Mouse (Mus musculus): ENCODE results near the gene Zbtb16. TPM values are rescaled to one million over a fixed set of nuclear protein-coding genes. Genes with fewer than 3 reads are reported as not detected.

The Zbtb16 gene
- total and polyA plus RNA-seq, 3 experiments: 0.34 to 3.0 (median 0.90) TPM

DNA sequence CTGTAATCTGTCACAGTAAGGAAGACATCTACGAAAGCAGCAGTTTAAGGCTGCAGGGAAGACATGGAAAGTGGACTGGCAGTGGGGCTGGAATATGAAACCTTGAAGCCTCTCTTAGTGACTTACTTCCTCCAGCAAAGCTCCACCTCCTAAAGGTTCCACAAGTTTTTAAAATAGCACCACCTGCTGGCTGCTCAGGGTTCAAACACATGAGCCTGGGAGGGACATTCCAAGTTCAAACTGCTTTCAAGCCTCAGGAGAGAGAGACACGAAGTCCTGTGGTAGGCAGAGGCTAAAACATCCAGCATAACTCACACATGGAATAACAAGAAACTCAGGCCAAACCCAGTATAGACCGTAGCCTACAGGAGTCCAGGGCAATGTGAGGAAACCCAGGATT, 191.6 kb downstream of the Zbtb16 start:
- Histone ChIP-seq H3K27ac (ENCODE audit: insufficient read depth, low read depth) (no peak overlapping the region), H3K4me1 (ENCODE audit: control insufficient read depth in 1 of 2, insufficient read depth in 2 of 2) (peaks cover 0 to 6% of the 10 kb centered on the region in 2 experiments; a peak in 2 of 4 replicates), H3K79me2 (replicated peaks; ENCODE audit: control insufficient read depth, extremely low read depth, insufficient read depth, poor library complexity, severe bottlenecking) (no peaks in the 10 kb centered on the region), H3K4me2 (ENCODE audit: insufficient read depth, low read depth, poor library complexity, severe bottlenecking) (no peak overlapping the region), H3K4me3 (replicated peaks in 1 of 3; ENCODE audit: low read depth in 2 of 3, low read length in 2 of 3, poor library complexity in 1 of 3) (no peak overlapping the region), H3K9me3 (replicated peaks; ENCODE audit: low read length) (peaks cover 15% of the 10 kb centered on the region), H3K9ac (ENCODE audit: insufficient read depth, low read depth) (no peak overlapping the region), H3K27me3 (replicated peaks) (peaks cover 13% of the 10 kb centered on the region), H3K36me3 (replicated peaks in 1 of 2; ENCODE audit: control insufficient read depth in 1 of 2, insufficient read depth in 1 of 2, low read length in 1 of 2) (no peaks in the 10 kb centered on the region)
- peak in 1 of 2 experiments; percentile 21; a peak in 1 of 4 replicates for TF ChIP-seq CTCF (conservative IDR thresholded peaks at IDR 0.05 in 1 of 2, IDR thresholded peaks at IDR 0.05 in 1 of 2; ENCODE audit: low read depth in 2 of 2, low read length in 2 of 2)
- TF ChIP-seq RCOR1 (conservative IDR thresholded peaks at IDR 0.05; ENCODE audit: low read depth, low read length): no peak
- no peak for TF ChIP-seq MAZ (IDR thresholded peaks at IDR 0.05; ENCODE audit: low read depth, low read length)
- no peak for DNase-seq (ENCODE audit: extremely low read depth)
- dilution Hi-C loops (cut with MboI; ENCODE audit: extremely low pct_ligation_motif_present, extremely low pct_unique_long_range_greater_than_20kb, low sequenced_read_pairs): no loop called here
- in situ Hi-C loops (cut with MboI; ENCODE audit: low pct_ligation_motif_present, low pct_unique_long_range_greater_than_20kb, low sequenced_read_pairs): loop anchor here (5.0 to 25.0 kb wide), 3 partner anchors 250 to 843 kb away; partner anchors contain the start of genes Htr3b and Ttc12

DNA sequence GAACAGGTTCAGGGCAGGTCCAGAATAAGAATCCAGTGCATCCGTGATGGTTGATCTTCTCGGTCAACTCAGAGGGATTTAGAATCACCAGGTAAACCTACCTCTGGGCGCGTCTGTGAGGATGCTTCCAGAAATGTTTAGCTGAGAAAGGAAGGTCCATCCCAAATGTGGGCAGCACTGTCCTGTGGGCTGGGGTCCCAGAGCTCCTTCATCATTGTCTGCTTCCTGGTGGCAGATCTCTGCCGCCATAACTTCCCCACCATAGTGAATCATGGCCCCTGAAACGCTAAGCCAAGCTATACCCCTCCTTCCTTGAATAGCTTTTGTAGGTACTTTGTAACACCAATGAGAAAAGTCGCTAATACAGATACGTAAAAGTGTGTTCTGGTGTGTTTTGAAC, 194.4 kb downstream of the Zbtb16 start:
- peaks cover 15% of the 10 kb centered on the region for H3K9me3 ChIP-seq (replicated peaks; ENCODE audit: low read length)
- 0 out of 4 replicates have a peak, but pooled peaks cover 0 to 3% of the 10 kb centered on the region in 2 experiments for H3K4me1 ChIP-seq (ENCODE audit: control insufficient read depth in 1 of 2, insufficient read depth in 2 of 2)
- H3K4me3 ChIP-seq (replicated peaks in 1 of 3; ENCODE audit: low read depth in 2 of 3, low read length in 2 of 3, poor library complexity in 1 of 3): no peak overlapping the region
- H3K27me3 ChIP-seq (replicated peaks): peaks cover 33% of the 10 kb centered on the region
- dilution Hi-C loops (cut with MboI; ENCODE audit: extremely low pct_ligation_motif_present, extremely low pct_unique_long_range_greater_than_20kb, low sequenced_read_pairs): no loop called here
- TF ChIP-seq MYC (IDR thresholded peaks at IDR 0.05; ENCODE audit: low read depth, low read length) (no peak), GABPA (IDR thresholded peaks at IDR 0.05; ENCODE audit: insufficient replicate concordance, low read depth, low read length) (no peak), UBTF (IDR thresholded peaks at IDR 0.05; ENCODE audit: low read depth, low read length) (no peak), MXI1 (IDR thresholded peaks at IDR 0.05; ENCODE audit: low read depth, low read length) (no peak), MAX (IDR thresholded peaks at IDR 0.05; ENCODE audit: low read length) (no peak), ZC3H11A (IDR thresholded peaks at IDR 0.05; ENCODE audit: low read depth, low read length) (no peak), NELFE (IDR thresholded peaks at IDR 0.05; ENCODE audit: low read depth, low read length) (no peak), TBP (conservative IDR thresholded peaks at IDR 0.05; ENCODE audit: low read depth, low read length) (no peak)
- no peak overlapping the region for H3K4me2 ChIP-seq (ENCODE audit: insufficient read depth, low read depth, poor library complexity, severe bottlenecking)
- H3K9ac ChIP-seq (ENCODE audit: insufficient read depth, low read depth): no peak overlapping the region
- in situ Hi-C loops (cut with MboI; ENCODE audit: low pct_ligation_motif_present, low pct_unique_long_range_greater_than_20kb, low sequenced_read_pairs): loop anchor here (5.0 to 25.0 kb wide), 3 partner anchors 253 to 846 kb away; partner anchors contain the start of genes Htr3b and Ttc12
- H3K27ac ChIP-seq (ENCODE audit: insufficient read depth, low read depth): no peak overlapping the region
- H3K79me2 ChIP-seq (replicated peaks; ENCODE audit: control insufficient read depth, extremely low read depth, insufficient read depth, poor library complexity, severe bottlenecking): no peaks in the 10 kb centered on the region
- no peak for DNase-seq (ENCODE audit: extremely low read depth)
- H3K36me3 ChIP-seq (replicated peaks in 1 of 2; ENCODE audit: control insufficient read depth in 1 of 2, insufficient read depth in 1 of 2, low read length in 1 of 2): no peaks in the 10 kb centered on the region

DNA sequence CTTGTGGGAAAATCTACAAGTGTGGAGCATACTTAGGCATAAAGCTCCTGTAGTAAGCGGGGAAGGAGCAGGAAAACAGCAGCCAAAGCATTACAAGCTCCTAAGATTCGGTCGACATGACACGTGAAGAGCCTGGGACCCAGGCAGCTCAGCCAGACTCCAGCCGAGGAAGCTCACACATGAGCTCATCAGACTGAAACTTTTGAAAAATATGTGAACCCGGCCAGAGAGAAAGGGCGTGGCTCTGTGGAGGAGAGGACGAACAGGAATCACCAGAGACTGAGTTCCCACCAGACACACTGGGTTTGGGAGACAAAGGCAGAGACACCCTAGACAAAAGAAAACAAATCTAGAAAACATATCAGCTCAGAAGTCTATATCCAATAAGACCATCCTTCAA, 195.1 kb downstream of the Zbtb16 start:
- Histone ChIP-seq H3K4me2 (ENCODE audit: insufficient read depth, low read depth, poor library complexity, severe bottlenecking) (no peak overlapping the region), H3K27ac (ENCODE audit: insufficient read depth, low read depth) (no peak overlapping the region), H3K27me3 (replicated peaks) (peaks cover 40% of the 10 kb centered on the region), H3K9ac (ENCODE audit: insufficient read depth, low read depth) (no peak overlapping the region), H3K4me3 (replicated peaks in 1 of 3; ENCODE audit: low read depth in 2 of 3, low read length in 2 of 3, poor library complexity in 1 of 3) (no peak overlapping the region), H3K79me2 (replicated peaks; ENCODE audit: control insufficient read depth, extremely low read depth, insufficient read depth, poor library complexity, severe bottlenecking) (no peaks in the 10 kb centered on the region), H3K4me1 (ENCODE audit: control insufficient read depth in 1 of 2, insufficient read depth in 2 of 2) (peaks cover 2 to 3% of the 10 kb centered on the region in 2 experiments; a peak in 1 of 4 replicates), H3K9me3 (replicated peaks; ENCODE audit: low read length) (peaks cover 15% of the 10 kb centered on the region), H3K36me3 (replicated peaks in 1 of 2; ENCODE audit: control insufficient read depth in 1 of 2, insufficient read depth in 1 of 2, low read length in 1 of 2) (no peaks in the 10 kb centered on the region)
- dilution Hi-C loops (cut with MboI; ENCODE audit: extremely low pct_ligation_motif_present, extremely low pct_unique_long_range_greater_than_20kb, low sequenced_read_pairs): no loop called here
- in situ Hi-C loops (cut with MboI; ENCODE audit: low pct_ligation_motif_present, low pct_unique_long_range_greater_than_20kb, low sequenced_read_pairs): loop anchor here (5.0 to 25.0 kb wide), 3 partner anchors 254 to 846 kb away; partner anchors contain the start of genes Htr3b and Ttc12
- TF ChIP-seq MXI1 (IDR thresholded peaks at IDR 0.05; ENCODE audit: low read depth, low read length) (no peak), TBP (conservative IDR thresholded peaks at IDR 0.05; ENCODE audit: low read depth, low read length) (no peak), ETS1 (conservative IDR thresholded peaks at IDR 0.05; ENCODE audit: low read depth, low read length) (no peak), POLR2AphosphoS2 (IDR thresholded peaks at IDR 0.05; ENCODE audit: low read depth, low read length) (no peak), BHLHE40 (IDR thresholded peaks at IDR 0.05; ENCODE audit: low read depth, low read length) (no peak), CTCF (conservative IDR thresholded peaks at IDR 0.05 in 1 of 2, IDR thresholded peaks at IDR 0.05 in 1 of 2; ENCODE audit: low read depth in 2 of 2, low read length in 2 of 2) (no peak), MYC (IDR thresholded peaks at IDR 0.05; ENCODE audit: low read depth, low read length) (no peak), GABPA (IDR thresholded peaks at IDR 0.05; ENCODE audit: insufficient replicate concordance, low read depth, low read length) (no peak), MAFK (IDR thresholded peaks at IDR 0.05; ENCODE audit: insufficient replicate concordance, low read length) (no peak), CHD1 (IDR thresholded peaks at IDR 0.05; ENCODE audit: low read depth, low read length) (no peak), USF1 (IDR thresholded peaks at IDR 0.05; ENCODE audit: low read depth, low read length) (no peak), MEF2A (IDR thresholded peaks at IDR 0.05; ENCODE audit: borderline replicate concordance, low read depth, low read length) (no peak), NELFE (IDR thresholded peaks at IDR 0.05; ENCODE audit: low read depth, low read length) (no peak), RAD21 (IDR thresholded peaks at IDR 0.05; ENCODE audit: low read depth, low read length) (no peak)
- DNase-seq (ENCODE audit: extremely low read depth): no peak
